Mouse (Mus musculus) midbrain, embryonic 14.5 days (tissue): ENCODE data around the gene Ap1ar. TPM values are rescaled to one million over a fixed set of nuclear protein-coding genes. Genes with fewer than 3 reads are reported as not detected.
A peak's percentile ranks its signal among the peaks of the same experiment; 100 is the strongest.

Source experiments
- ATAC-seq: fragments of 200-750 bp; cut with Nextera tagmentation; 2 replicates; pipeline ENCODE4 v1.8.0; 2017; ENCODE audit warnings: moderate number of reproducible peaks, moderate library complexity; ENCODE audit not compliant: low FRiP score, low TSS enrichment
- DNase-seq: peaks from one replicate; pipeline ENCODE4 v3.0.0-alpha.2; 2015
- H3K27ac ChIP-seq: fragments of 300-500 bp; sonication (generic); replicated peaks from 2 replicates; pipeline ENCODE4 v1.5.1; 2014; ENCODE audit warnings: mild to moderate bottlenecking, low read depth, low read length, moderate library complexity
- H3K27me3 ChIP-seq: fragments of 300-500 bp; sonication (generic); 2 replicates; pipeline ENCODE4 v1.6.1; 2014; ENCODE audit warnings: low read length, control low read depth, mixed read lengths; ENCODE audit not compliant: control insufficient read depth, insufficient read depth
- H3K36me3 ChIP-seq: fragments of 300-500 bp; sonication (generic); 2 replicates; pipeline ENCODE4 v1.6.1; 2014; ENCODE audit warnings: low read length, control low read depth; ENCODE audit not compliant: control insufficient read depth, insufficient read depth
- H3K4me1 ChIP-seq: fragments of 300-500 bp; sonication (generic); 2 replicates; pipeline ENCODE4 v1.6.1; 2014; ENCODE audit warnings: mild to moderate bottlenecking, antibody characterized with exemption, low read length, control low read depth; ENCODE audit not compliant: control insufficient read depth, insufficient read depth
- H3K4me2 ChIP-seq: fragments of 300-500 bp; sonication (generic); 2 replicates; pipeline ENCODE4 v1.6.1; 2014; ENCODE audit warnings: mild to moderate bottlenecking, low read length, moderate library complexity
- H3K4me3 ChIP-seq: fragments of 300-500 bp; sonication (generic); replicated peaks from 2 replicates; pipeline ENCODE4 v1.5.1; 2014; ENCODE audit warnings: low read depth, low read length
- H3K9ac ChIP-seq: fragments of 300-500 bp; sonication (generic); replicated peaks from 2 replicates; pipeline ENCODE4 v1.6.1; 2014; ENCODE audit warnings: mild to moderate bottlenecking, low read length, moderate library complexity
- H3K9me3 ChIP-seq: fragments of 300-500 bp; sonication (generic); 2 replicates; pipeline ENCODE4 v1.6.1; 2016; ENCODE audit warnings: low read length, control low read depth, mixed read lengths; ENCODE audit not compliant: control insufficient read depth
- WGBS: fragments of 180-500 bp; shearing (Covaris S2); extraction: QIAGEN DNeasy Blood & Tissue Kit; methylation state at CpG from one replicate; pipeline ENCODE4 v1.1.7; 2014; 5-methylcytosine and 5-hydroxymethylcytosine counted together
- polyA plus RNA-seq: library from polyadenylated mRNA; unstranded; fragments of >200 nt; fragmentation: Nextera tagmentation; extraction: Ambion mirVana; gene quantifications from 2 replicates; pipeline ENCODE4 v1.2.1, GENCODE M21; 2014

Gene Ap1ar
- polyA plus RNA-seq, 1 experiment from 2014 or later = 83.4 TPM

DNA sequence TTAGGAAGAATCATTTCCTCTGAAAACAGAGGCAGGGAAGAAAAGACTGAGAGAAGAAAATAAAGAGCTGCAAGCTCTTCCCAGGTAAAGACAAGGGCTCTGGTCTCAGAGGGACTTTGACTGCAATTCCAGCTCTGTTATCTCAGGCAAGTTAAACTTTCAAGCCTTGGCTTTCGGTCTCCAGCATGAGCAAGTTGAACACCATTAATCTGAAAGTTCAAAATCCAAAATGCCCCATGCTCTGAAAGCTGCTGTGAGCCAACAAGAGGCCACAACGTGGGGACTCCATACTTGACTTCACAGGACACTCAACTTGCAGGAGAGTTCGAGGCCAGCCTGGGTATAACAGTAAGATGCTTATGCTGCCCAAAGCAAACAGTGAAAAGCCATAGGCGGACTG, 3.3 kb downstream of the Ap1ar start:
- 92% methylated on average over 4 of the region's 4 CpGs for WGBS
- Histone ChIP-seq H3K4me3 (no peak overlapping the region), H3K27ac (no peak overlapping the region), H3K4me1 (peaks cover 20% of the 10 kb centered on the region), H3K36me3 (peaks cover 5% of the 10 kb centered on the region; the same call in 1 of the 2 replicates), H3K9ac (no peak overlapping the region), H3K9me3 (no peaks in the 10 kb centered on the region), H3K27me3 (no peaks in the 10 kb centered on the region), H3K4me2 (no peak overlapping the region)
- DNase-seq = no peak
- no peak for ATAC-seq

DNA sequence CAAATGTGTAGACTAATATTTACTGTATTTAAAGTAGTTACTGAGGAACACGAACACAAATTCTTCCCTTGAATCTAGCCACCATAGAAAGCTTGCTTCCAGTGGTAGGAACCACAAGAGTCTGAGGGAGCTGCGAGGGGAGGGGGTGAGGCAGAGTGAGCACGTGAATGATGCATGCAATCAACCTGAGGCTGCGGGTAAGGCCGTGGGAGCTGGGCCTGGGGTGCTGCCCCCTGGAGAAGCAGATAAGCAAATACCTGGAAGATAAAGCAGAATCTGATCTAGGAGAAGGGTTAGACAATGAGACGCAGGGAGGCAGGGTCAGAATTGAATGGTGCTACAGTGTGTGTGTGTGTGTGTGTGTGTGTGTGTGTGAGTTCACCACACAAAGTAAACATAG, 6.2 kb downstream of the Ap1ar start:
- Histone ChIP-seq H3K4me3 (no peak overlapping the region), H3K9ac (no peak overlapping the region), H3K27me3 (no peaks in the 10 kb centered on the region), H3K4me1 (peaks cover 17% of the 10 kb centered on the region), H3K27ac (no peak overlapping the region), H3K9me3 (no peaks in the 10 kb centered on the region), H3K4me2 (no peak overlapping the region), H3K36me3 (peaks cover 5% of the 10 kb centered on the region; the same call in 1 of the 2 replicates)
- DNase-seq (no peak), ATAC-seq (no peak)
- 64% methylated on average over 6 of the region's 6 CpGs for WGBS

DNA sequence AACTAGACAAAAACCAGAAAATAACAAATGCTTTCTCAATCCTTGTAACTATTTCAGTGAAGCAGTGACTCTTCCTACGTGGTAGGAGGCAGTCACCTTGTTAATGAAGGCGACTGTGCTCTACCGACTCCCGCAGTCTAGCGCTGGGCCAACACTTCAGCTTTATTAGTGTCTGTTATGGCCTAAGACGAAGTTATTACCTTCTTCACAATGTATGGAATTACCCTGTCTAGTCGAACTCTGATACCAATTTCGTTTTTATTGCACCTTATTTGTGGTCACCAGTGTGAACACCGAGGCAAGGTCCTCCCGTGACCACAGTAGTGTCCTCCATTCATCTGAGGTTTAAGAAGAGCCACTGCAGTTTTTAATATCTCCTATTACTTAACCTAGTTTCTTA, 7.1 kb downstream of the Ap1ar start:
- ATAC-seq (no peak), DNase-seq (no peak)
- 93% methylated on average over 10 of the region's 10 CpGs for WGBS
- H3K4me2 ChIP-seq = no peak overlapping the region
- H3K4me3 ChIP-seq = no peak overlapping the region
- no peak overlapping the region for H3K27ac ChIP-seq
- H3K9me3 ChIP-seq = no peaks in the 10 kb centered on the region
- H3K27me3 ChIP-seq = no peaks in the 10 kb centered on the region
- peaks cover 5% of the 10 kb centered on the region; the same call in 1 of the 2 replicates for H3K36me3 ChIP-seq
- H3K9ac ChIP-seq = no peak overlapping the region
- H3K4me1 ChIP-seq = peaks cover 8% of the 10 kb centered on the region; the same call in 1 of the 2 replicates

DNA sequence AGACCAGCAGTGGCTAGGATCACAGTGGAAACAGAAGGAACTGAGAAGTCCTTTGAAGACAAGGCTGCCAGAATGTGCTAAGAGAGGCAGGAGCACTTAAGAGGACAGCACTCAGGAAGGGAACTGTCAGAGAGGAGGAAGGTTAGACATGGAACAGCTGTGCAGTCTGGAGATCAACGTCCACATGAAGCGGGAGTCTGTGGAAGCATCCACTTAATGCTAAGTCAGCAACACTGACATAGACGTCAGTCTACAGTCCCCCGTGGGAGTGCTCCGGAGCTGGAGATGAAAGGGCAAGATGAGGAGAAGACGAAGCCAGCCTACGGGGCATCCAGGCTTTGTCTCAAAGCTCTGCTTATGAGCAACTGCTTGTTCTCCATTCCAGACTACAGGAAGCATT, 10.2 kb downstream of the Ap1ar start:
- H3K4me2 ChIP-seq = no peak overlapping the region
- 0 out of 2 replicates have a peak, but pooled peaks cover 8% of the 10 kb centered on the region for H3K4me1 ChIP-seq
- 32% methylated on average over 7 of the region's 7 CpGs for WGBS
- peaks cover 8% of the 10 kb centered on the region for H3K36me3 ChIP-seq
- H3K9me3 ChIP-seq = no peaks in the 10 kb centered on the region
- H3K27ac ChIP-seq = peak overlapping the region; percentile 14; the same call in 1 of the 2 replicates
- no peak overlapping the region for H3K4me3 ChIP-seq
- H3K27me3 ChIP-seq = no peaks in the 10 kb centered on the region
- no peak overlapping the region for H3K9ac ChIP-seq
- ATAC-seq (no peak), DNase-seq (peak; percentile 55)

DNA sequence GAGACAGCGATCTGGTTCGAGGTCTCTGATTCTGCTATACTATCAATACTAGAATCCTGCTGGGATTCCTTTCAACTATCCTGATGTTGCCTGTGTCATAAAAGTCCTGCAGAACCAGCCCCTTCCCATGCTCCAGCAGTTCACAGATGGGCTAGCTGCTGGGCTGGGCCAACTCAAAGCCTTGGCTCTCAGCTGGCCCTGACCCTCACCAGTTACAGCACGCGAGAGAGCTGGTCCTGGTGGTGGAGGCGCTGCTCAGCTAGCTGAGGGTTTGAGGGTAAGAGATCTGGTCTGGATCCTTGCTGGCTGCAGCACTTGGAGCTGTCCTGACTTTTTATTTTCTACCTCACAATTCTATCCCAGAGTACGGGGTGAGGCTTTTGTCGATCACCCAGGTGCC, 10.8 kb downstream of the Ap1ar start:
- Histone ChIP-seq H3K9ac (no peak overlapping the region), H3K4me2 (no peak overlapping the region), H3K9me3 (no peaks in the 10 kb centered on the region), H3K4me3 (no peak overlapping the region), H3K36me3 (peaks cover 13% of the 10 kb centered on the region), H3K27ac (no peak overlapping the region), H3K4me1 (0 out of 2 replicates have a peak, but pooled peaks cover 8% of the 10 kb centered on the region), H3K27me3 (no peaks in the 10 kb centered on the region)
- ATAC-seq (no peak), DNase-seq (no peak)
- 78% methylated on average over 7 of the region's 7 CpGs for WGBS

DNA sequence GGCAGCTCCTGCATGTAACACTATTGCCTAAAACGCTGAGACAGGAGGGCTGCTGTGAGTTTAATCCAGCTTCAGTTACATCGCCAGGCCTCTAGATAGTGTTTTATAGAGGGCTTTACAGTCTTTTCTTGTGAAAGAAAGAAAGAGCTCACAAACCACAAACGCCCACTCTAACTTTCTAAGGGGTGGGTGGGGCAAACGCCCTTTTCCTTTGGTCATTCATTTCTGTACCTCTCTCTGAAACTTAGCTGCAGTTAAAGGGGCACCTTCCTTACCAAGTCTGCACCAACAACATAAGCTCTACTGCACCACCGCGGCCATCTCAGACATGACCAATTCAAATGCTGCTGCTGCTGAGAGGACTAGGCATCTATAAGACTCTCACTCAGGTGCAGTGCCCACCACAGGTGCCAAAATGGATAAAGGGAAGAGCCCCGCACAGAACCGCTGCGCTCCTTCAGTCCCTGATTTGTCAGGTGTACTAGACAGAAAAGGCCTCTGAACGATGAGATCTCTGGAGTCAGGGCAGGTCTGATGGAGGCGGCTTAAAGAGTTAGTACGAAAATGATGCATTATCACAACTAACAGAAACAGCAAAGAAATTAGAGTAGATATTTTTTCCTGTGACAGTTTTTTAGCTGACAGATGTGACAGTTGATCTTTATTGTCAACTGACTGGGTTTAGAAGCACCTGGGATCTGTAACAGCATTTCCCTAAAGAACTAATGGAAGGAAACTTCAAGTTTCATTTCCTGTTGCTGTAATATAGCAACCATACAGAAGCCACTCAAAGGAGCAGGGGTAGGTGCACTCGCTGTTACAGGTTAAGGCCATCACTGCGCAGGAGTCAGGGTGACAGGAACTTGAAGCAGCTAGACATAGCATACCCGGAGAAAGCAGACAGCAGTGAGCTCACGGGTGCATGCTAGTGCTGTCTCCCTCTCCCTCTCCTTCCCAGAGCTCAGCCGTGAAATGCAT, 13.1 kb downstream of the Ap1ar start:
- Histone ChIP-seq H3K27ac (no peak overlapping the region), H3K4me2 (no peak overlapping the region), H3K4me3 (no peak overlapping the region), H3K9me3 (no peaks in the 10 kb centered on the region), H3K36me3 (peaks cover 25% of the 10 kb centered on the region), H3K27me3 (no peaks in the 10 kb centered on the region), H3K9ac (no peak overlapping the region), H3K4me1 (0 out of 2 replicates have a peak, but pooled peaks cover 8% of the 10 kb centered on the region)
- no peak for DNase-seq
- no peak for ATAC-seq
- 82% methylated on average over 17 of the region's 17 CpGs for WGBS

DNA sequence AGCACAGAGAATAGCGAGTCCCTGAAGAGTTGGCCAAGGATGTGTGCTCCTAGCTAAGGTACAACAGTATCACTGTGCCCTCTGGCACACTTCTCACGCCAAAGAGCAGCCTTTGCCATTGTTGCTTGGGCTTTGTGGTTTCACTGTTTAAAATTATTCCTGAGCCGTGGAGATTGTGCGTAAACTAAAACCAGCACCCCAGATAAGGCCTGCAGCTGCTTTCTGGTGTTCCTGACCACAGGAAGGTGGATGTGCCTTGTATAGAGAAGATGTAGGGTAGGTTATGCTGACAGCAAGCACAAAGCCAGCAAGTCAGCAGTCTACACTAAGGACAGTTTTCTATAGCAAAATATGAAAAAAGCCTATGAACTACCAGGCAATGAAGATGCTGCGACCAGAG, 16.1 kb downstream of the Ap1ar start:
- no peaks in the 10 kb centered on the region for H3K9me3 ChIP-seq
- peaks cover 42% of the 10 kb centered on the region for H3K36me3 ChIP-seq
- H3K27ac ChIP-seq = no peak overlapping the region
- no peak overlapping the region for H3K4me2 ChIP-seq
- H3K9ac ChIP-seq = no peak overlapping the region
- ATAC-seq (no peak), DNase-seq (no peak)
- WGBS = 89% methylated on average over 5 of the region's 5 CpGs
- H3K4me1 ChIP-seq = no peaks in the 10 kb centered on the region
- H3K27me3 ChIP-seq = no peaks in the 10 kb centered on the region
- H3K4me3 ChIP-seq = no peak overlapping the region

DNA sequence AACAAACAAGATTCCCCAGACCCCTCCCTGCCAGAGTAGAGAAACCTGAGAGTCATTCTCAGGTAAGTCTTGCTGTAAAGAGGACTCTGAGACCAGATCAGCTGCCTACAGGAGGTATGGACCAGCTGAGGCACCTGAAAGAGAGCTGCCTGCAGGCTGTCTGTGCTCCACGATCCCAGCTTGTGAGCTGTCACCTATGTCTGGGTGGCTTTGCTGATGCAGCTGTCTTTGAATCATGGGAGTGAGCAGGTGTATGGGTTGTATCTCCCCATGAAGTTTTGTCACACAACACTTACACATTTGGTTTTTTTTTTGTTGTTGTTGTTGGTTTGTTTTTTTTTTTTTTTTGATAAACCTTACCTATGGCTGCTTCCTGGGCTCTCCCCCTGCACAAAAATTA, 16.9 kb downstream of the Ap1ar start:
- Histone ChIP-seq H3K36me3 (peaks cover 44% of the 10 kb centered on the region), H3K9ac (no peak overlapping the region), H3K9me3 (no peaks in the 10 kb centered on the region), H3K27ac (no peak overlapping the region), H3K27me3 (no peaks in the 10 kb centered on the region), H3K4me3 (no peak overlapping the region), H3K4me1 (no peaks in the 10 kb centered on the region), H3K4me2 (no peak overlapping the region)
- no peak for ATAC-seq
- DNase-seq = no peak
- 81% methylated on average over 1 of the region's 1 CpGs for WGBS
